Mouse (Mus musculus): ENCODE results near the gene Smc2.
"Not testable (repeated sequence)": the region's sequence is repeated elsewhere in the genome, so short reads cannot be mapped to it uniquely, and the experiment has no call there.

The Smc2 gene

DNA sequence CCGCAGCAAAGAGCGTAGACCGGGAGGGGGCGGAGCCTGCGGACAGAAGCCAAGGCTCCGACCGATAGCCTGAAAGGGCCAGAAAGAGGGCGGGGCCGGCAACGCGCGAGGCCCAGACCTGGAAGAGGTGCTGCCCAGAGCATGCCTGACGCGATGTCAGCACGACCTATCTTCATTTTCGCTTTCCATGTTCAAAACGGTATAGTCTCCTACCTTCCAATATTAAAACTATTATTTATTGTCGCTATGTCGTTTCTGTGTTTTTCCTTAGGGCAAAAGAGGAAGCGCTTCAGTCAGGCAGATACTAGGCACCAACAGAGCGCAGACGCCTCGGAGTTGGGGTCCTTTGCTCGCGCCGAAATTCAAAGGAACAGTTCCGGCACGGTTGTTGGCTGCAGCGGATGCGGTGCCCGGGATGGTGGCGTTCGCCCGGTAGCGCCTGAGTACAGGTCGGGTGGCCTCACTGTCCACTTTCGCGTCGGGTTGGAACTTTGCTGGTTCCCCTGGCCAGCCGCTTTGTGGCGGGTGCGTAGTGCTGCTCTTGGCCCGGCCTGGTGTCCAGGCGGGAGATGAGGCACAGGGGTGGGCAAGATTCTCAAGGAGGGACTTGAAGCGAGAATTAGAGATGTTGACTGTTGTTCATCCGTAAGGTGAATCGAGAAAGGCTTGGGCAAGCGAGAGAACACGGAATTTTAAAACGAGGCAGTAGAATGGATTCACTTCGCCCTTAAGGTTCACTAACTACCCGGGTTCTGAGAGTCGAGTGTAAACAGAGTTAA, at the start of gene Smc2:
Gene Smc2 (plus strand): TSS at position 358 of the 779 bp plus-strand sequence.
- DNase-seq (ENCODE audit: extremely low read depth, insufficient read length, low spot score), result peak; percentile 90

DNA sequence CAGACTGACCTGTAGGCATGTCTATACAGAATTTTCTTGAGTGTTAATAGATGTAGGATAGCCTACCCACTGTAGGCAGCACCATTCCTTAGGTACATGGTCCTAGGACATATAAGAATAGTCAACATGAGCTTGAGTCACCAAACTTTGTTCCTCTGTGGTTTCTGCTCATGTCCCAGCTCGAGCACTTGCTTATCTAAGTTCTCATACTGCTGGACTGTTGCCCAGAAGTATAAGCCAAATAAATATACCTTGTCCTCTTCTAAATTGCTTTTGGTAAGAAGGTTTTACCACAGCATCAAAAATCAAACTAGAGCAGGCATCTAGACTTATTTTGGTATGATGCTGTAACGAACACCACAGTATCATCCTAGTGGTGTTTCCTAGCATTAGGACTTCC, 27.5 kb upstream of the Smc2 start:
- no peak for DNase-seq (ENCODE audit: extremely low read depth, insufficient read length, low spot score)

DNA sequence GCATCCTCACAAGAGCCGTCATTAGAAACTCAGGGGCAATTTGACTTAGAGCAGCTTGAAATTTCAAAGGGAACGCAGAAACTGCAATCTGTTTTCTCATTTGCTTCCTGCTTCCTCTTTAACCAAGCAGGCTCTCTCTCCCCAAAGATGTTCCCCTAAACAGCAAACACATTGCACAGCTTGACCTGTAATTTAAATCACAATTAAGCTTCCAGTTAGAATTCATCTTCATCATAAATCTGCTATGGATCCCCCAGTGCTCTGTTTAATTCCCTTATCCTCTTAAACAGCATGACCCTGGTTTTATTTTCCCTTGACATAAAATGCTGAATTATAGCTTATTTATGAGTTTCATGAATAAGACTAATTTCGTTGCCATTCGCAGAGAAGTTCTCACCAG, 15.4 kb upstream of the Smc2 start:
- DNase-seq (ENCODE audit: extremely low read depth, insufficient read length, low spot score), result no peak

DNA sequence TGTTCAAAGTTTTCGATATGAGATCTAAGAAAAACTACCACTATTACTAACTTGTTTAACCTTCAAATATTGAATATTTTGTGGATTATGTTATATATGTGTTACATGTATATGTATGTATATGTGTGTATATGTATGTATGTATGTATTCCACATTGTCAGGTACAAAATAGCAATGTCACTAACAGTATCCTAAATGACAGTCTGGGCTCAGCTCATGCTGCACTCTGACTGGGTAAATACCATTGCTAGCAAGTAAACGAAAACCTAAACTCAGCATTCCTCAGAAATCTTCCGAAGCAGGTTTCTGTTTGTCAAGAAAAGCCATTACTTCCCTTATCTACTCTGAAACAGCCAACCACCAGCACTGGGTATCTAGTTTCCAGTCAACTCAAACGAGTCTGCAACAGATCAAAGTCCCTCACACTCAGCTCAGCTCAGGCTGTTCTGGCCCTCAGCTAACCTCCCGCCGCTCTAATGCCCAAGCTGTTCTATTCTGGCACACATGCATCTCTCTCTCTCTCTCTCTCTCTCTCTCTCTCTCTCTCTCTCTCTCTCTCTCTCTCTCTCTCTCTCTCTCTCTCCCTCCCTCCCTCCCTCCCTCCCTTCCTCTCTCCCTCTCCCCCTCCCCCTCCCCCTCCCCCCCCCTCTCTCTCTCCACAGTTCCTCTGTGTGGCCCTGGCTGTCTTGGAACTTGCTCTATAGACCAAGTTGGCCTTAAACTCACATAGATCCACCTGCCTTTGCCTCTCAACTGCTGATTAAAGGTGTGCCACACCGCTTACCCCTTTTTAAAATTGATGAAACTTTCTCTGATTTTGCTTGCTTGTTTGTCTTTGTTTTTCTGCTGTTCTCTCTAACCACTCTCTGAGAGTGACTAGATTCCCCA, 9.5 kb upstream of the Smc2 start:
- no peak for DNase-seq (ENCODE audit: extremely low read depth, insufficient read length, low spot score)

DNA sequence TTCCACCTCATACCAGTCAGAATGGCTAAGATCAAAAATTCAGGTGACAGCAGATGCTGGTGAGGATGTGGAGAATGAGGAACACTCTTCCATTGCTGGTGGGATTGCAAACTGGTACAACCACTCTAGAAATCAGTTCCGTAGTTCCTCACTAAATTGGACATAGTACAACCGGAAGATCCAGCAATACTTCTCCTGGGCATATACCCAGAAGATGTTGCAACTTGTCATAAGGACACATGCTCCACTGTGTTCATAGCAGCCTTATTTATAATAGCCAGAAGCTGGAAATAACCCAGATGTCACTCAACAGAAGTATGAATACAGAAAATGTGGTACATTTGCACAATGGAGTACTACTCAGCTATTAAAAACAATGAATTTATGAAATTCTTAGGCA, 3.5 kb upstream of the Smc2 start:
- not testable (repeated sequence) for DNase-seq (ENCODE audit: extremely low read depth, insufficient read length, low spot score)

DNA sequence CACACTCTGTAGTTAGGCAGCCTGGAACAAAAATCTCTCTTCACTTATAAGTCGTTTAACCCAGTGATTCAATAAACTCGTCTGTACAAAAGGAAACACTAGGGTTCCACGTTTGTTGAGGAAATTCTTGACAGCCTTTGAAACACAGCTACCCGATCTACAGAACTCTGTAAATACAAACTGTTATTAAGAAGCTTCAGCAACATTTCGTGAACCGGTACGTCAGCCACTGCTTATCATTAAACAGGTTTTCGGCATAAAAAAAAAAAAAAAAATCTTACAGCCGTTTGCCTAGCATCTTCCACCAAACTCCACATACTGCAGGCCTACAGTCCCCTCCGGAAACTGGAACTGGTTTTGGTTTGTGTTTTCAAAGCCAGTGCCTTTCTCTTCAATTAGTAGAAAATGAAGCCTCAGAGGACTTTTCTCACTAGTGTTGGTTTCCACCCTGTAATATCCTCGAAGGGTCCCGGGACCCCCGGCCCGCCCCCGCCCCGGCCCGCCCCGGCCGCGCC, 615 bp upstream of the Smc2 start:
- DNase-seq (ENCODE audit: extremely low read depth, insufficient read length, low spot score), result no peak

DNA sequence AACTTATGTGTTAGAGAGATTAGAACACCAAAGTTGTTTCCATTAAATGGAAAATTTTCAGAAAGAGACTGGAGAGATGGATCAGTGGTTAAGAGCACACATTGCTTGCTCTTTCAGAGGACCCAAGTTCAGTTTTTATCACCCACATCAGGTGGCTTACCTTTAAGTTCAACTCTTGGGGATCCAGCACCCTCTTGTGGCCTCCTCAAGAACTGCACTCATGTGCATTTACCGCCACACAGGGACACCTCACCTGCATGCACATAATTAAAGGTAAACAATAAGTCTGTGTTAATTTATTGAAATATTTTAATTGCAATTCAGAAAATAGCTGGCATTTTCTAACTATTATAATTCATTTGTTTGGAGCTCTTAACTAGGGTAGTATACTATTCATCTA, 20.7 kb downstream of the Smc2 start:
- no peak for DNase-seq (ENCODE audit: extremely low read depth, insufficient read length, low spot score)

DNA sequence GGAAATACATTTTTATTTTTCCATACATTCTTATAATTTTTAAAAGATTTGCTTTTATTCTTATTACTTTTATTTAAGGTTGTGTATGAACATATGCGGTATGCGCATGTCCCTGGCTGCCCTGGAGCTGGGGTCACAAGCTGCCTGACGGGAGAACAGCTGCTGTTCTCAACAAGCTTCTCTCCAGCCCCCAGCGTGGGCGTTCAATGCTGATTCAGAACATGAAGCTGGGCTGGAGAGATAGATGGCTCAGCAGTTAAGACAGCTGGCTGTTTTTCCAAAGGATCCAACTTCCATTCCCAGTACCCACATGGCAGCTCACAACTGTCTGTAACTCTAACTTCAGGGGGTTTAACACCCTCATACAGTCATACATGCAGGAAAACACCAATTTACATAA, 22.3 kb downstream of the Smc2 start:
- DNase-seq (ENCODE audit: extremely low read depth, insufficient read length, low spot score), result no peak

DNA sequence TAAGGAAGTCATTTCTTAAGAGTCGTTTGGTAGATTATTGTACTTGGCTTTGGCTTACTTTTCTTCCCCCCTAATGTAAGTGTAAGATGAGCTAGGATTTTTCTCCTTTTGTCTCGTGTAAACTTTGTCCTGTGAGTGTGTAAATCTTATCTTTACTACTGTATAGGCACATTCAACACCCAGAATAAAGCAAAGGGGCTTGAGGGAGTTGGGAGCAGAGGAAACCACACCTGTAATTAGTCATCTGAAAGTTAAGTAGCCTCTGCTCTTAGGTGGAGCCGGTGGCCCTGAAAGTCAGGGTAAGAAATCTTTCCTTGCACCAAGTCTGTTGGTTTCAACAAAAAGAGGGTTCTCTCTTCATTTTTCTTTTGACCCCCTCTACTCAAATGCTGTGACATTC, 34.4 kb downstream of the Smc2 start:
- no peak for DNase-seq (ENCODE audit: extremely low read depth, insufficient read length, low spot score)

DNA sequence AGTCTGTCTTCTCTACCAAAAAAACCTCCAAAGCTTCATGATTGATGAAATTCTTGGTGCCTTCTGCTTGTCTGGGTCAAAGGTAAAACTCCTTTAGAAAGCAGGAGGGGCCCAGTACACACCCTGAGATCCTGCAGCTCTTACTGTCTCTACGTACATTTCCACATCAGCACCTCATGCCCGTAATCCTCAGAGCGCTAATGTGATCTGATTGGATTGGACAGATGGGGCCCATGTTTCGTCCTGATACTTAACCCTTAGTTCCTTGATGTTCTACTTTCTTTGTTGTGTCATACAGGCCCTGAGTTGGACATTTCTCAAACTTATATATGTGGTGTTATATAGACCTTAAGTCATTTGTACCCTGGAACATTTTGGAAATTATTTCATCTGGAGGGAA, 48.4 kb downstream of the Smc2 start:
- no peak for DNase-seq (ENCODE audit: extremely low read depth, insufficient read length, low spot score)

DNA sequence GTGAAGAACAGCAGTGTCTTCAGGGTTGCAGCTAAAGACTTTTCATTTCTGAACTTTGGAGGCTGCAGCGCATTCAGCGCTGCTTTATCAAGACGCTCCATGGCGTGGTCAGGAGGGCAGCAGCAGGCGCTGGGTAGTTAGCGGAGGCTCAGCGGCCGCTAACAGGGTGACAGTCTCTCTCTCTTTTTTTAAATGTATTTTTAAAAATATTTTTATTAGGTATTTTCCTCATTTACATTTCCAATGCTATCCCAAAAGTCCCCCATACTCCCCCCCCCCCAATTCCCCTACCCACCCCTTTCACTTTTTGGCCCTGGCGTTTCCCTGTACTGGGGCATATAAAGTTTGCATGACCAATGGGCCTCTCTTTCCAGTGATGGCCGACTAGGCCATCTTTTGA, 58.1 kb downstream of the Smc2 start, which contains the start of gene Vma21-ps:
Gene Vma21-ps (minus strand): TSS at position 101 of the 400 bp plus-strand sequence.
- DNase-seq (ENCODE audit: extremely low read depth, insufficient read length, low spot score), result not testable (repeated sequence)

DNA sequence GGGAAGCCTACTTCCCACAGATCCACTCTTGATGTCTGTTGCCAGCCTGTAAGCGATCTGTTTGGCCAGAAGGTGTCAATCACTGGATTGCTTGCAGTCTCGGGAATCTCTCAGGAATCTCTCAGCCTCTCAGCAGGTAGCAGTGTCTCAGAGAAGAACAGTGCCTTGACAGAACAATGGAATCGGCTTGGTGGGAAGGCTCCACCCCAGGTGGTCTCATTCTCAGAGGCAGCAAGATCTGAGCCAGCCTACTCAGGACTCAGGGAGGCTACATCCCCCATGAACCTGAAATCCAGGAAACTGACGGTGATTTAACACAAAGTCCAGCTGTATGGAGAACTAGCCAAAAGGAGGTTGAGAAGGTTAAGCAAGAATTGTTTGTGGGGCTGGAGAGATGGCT, 78.5 kb downstream of the Smc2 start:
- no peak for DNase-seq (ENCODE audit: extremely low read depth, insufficient read length, low spot score)

DNA sequence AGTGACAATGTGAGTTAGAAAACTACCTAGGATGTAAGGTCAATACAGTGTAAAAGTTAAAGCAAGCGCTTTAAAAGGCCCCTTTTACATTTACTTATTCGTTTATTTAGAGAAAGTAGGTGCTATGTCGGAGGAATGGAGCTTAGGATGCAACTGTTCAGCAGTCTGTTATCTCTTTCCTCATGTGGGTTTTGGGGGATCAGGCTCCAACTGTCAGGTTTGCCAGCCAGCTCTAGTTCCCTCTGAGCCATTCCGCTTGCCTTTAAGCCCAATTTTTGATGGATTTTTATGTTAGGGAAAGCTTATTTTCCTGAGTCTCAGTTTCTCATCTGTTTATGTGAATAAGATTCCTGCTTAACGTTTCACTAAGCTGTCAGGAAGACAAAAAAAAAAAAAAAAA, 80.3 kb downstream of the Smc2 start:
- DNase-seq (ENCODE audit: extremely low read depth, insufficient read length, low spot score), result no peak

DNA sequence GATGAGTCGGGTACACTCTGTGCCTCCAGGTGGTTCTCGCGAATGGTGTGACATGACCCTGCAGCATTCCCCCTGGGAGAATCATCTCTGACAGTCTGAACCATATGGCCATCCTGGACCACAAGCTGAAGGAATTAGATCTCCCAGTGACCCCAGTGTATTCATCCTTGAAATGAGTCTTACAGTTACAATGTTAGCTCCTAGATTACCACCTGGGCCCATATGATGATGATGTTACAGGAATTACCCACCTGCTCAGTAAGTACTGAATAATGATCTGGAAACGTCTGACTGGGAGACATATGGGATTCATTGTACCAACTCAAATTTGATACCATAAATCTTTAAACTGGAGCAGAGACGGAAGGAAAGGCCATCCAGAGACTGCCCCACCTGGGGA, 87.4 kb downstream of the Smc2 start:
- DNase-seq (ENCODE audit: extremely low read depth, insufficient read length, low spot score), result no peak

DNA sequence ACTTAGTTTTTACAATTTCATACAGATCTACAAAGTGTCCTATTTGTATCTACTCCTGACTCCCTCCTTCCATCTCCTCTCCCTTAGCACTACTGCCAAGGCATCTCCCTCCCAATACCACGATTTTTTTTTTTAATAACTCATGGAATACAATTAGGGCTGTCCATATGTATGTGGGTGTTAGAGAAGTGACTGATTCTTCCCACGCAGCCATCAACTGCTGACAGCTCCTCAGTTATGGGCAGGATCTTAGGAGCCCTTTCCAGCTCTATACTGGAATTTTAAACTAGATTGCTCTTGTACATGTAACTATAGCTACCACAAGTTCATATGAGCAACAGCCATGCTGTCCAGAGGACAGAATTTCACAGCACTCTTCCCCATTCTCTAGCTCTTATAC, 91.6 kb downstream of the Smc2 start:
- DNase-seq (ENCODE audit: extremely low read depth, insufficient read length, low spot score), result no peak

Data from 3134 (cell line).